Mouse (Mus musculus): Measurements from ENCODE around the gene Ppp1r1b. TPM values are rescaled to one million over a fixed set of nuclear protein-coding genes. Genes with fewer than 3 reads are reported as not detected.
A peak's percentile ranks its signal among the peaks of the same experiment; 100 is the strongest.

Gene Ppp1r1b
- polyA plus RNA-seq, 1 experiment from 2014 or later: 30.4 TPM

DNA sequence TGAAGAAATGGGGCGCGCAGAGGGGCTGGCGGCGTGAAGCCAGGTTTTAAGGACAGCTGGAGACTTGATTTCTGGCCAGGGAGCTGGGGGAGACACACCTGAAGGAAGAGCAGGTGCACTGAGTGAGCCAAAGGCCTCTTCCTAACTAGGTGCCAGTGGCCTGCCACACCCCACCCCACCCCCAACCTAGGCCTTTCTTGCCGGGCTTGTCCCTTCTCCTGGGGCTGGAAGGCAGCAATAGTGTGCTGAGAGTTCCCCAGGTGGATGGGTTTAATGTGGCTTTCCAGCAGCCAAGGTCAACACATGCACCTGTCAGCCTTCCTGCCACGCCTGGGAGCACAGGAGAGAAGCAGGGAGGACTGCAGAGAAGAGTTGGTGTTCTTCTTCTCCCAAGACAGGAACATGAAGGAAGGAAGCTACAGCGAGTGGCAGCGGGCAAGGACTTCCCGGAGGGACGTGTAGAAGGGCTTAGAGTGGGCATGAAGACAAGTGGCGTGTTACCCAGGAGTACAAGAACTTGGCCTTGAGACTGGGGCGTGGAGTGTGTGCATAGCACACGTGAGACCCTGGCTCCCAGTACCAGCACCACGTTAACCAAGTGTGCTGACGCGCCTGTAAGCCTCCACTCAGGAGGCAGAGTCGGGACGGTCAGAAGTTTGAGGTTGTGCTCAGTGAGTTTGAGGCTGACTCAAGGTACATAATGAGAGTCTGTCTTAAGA, 4.2 kb downstream of the Ppp1r1b start:
- Histone ChIP-seq H3K4me3 (no peak overlapping the region), H3K9ac (no peak overlapping the region), H3K27me3 (replicated peaks) (peaks cover 78% of the 10 kb centered on the region), H3K36me3 (no peaks in the 10 kb centered on the region), H3K27ac (ENCODE audit: poor library complexity, severe bottlenecking) (no peak overlapping the region), H3K4me2 (no peak overlapping the region), H3K4me1 (replicated peaks) (peaks cover 42% of the 10 kb centered on the region), H3K9me3 (replicated peaks) (no peaks in the 10 kb centered on the region)
- no peak for ATAC-seq (ENCODE audit: insufficient number of reproducible peaks, low FRiP score)
- 77% methylated on average over 18 of the region's 18 CpGs for WGBS

DNA sequence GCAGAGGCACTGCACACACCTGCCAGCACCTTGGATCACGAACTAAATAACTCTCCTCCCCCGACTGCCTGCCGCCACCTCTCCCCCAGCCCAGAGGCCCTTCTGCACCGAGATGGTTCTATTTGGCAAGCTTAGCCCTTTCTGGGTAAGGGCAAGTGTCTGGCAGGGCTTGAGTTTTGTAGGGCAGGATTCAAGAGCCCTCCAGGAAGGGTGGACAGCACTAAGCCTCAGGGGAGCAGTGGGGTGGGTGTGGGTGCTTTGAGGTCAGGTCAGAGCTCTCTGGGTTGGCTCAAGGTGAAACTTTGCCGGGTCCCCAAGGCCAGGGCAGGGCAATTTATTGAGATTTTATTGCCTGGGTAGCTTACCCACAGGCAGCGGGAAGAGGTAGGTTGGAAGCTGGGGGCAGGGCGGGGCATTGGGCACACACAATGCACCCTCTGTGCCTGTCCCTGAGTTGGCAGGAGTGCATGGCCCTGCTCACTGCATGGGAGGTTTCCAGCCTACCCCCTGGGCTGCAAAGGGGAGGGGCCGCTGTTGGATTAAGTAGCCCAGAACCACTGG, 5.5 kb downstream of the Ppp1r1b start:
- Histone ChIP-seq H3K27ac (ENCODE audit: poor library complexity, severe bottlenecking) (no peak overlapping the region), H3K9ac (no peak overlapping the region), H3K36me3 (no peaks in the 10 kb centered on the region), H3K27me3 (replicated peaks) (peaks cover 65% of the 10 kb centered on the region), H3K4me2 (no peak overlapping the region), H3K4me1 (replicated peaks) (peaks cover 34% of the 10 kb centered on the region), H3K4me3 (no peak overlapping the region), H3K9me3 (replicated peaks) (no peaks in the 10 kb centered on the region)
- WGBS: 42% methylated on average over 8 of the region's 8 CpGs
- ATAC-seq (ENCODE audit: insufficient number of reproducible peaks, low FRiP score): no peak

DNA sequence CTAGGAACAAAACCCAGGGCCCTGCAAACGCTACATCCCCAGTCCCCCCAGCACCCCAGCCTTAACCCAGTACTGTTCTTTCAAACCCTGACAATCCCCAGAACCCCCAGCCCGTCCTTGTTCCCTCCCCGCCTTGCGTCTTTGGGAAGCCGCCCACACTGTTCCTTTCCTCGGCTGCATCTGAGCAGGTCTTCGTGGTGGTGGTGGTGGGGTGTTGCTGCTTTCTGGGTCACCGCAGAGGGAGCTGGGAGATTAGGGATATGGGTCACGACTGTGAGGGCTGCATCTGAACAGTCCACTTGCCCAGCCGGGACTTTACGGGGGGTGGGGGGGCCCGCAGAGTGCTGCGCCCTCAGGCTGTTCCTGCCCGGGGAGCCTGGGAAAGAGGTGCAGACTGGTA, 6.2 kb downstream of the Ppp1r1b start:
- 62% methylated on average over 14 of the region's 14 CpGs for WGBS
- no peaks in the 10 kb centered on the region for H3K9me3 ChIP-seq (replicated peaks)
- H3K9ac ChIP-seq: no peak overlapping the region
- peaks cover 37% of the 10 kb centered on the region for H3K4me1 ChIP-seq (replicated peaks)
- H3K4me3 ChIP-seq: no peak overlapping the region
- peaks cover 57% of the 10 kb centered on the region for H3K27me3 ChIP-seq (replicated peaks)
- H3K4me2 ChIP-seq: no peak overlapping the region
- no peak for ATAC-seq (ENCODE audit: insufficient number of reproducible peaks, low FRiP score)
- H3K36me3 ChIP-seq: no peaks in the 10 kb centered on the region
- no peak overlapping the region for H3K27ac ChIP-seq (ENCODE audit: poor library complexity, severe bottlenecking)

DNA sequence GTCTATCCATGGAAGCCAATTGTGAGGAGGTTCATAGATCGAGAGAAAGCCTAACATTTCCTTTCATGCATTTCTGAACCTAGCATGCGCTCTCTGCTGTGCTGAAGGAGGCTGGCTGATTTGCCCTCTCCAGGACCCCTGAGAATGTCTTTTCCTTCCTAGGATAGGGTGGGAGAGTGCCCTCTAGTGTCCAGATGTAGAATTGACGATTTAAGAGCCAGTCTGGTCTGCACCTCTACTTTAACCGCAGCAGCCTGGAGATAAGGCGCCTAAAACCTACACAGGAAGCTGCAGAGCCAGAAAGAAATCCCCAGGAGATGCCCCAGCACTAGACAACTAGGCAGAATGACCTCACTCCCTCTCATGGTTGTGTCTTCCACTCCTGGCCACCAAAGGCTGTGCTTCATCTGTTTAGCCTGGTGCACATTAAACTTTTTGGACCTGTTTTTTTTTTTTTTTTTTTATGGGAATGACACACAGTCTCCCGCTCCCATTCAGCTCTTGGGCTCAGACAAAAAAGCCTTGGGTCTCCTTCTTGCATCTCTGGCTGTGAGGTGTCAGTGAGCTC, 7.6 kb downstream of the Ppp1r1b start:
- Histone ChIP-seq H3K9me3 (replicated peaks) (no peaks in the 10 kb centered on the region), H3K4me3 (no peak overlapping the region), H3K27ac (ENCODE audit: poor library complexity, severe bottlenecking) (0 out of 2 replicates have a peak overlapping the region, but pooled peaks have one; percentile 1), H3K9ac (no peak overlapping the region), H3K4me2 (no peak overlapping the region), H3K4me1 (replicated peaks) (peaks cover 48% of the 10 kb centered on the region), H3K27me3 (replicated peaks) (peaks cover 44% of the 10 kb centered on the region), H3K36me3 (no peaks in the 10 kb centered on the region)
- WGBS: 6% methylated on average over 6 of the region's 6 CpGs
- ATAC-seq (ENCODE audit: insufficient number of reproducible peaks, low FRiP score): no peak

DNA sequence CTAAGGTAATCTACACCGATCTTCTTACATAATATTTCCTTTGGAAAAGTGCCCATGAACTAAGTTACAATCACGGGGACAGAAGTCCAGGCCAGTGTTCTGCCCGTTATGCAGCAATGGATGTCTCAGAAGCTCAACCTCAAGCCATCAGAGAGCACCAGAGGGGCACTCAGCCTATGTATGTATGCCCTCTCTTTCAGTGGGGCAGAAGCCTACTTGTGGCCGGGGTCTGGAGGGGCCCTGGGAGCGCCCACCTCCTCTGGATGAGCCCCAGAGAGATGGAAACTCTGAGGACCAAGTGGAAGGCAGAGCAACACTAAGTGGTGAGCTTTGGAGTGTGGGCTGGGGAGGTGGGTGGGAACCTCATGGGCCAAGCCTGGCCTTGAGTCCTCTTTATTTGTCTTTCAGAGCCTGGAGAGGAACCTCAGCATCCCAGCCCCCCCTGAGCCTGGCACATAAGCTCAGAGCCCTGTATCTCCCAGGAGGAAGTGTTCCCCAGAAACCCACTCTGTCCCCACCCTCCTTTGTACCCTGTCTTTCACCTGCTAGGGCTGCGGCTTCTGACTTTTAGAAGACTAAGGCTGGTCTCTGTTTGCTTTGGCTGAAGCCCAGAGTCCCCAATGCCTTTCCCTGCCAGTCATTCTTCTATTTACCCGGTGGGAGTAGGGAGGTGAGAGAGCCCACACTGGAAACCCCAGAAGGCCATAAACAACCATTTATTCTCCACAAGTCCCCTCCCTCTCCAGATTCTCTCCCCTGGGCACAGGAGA, 8.6 kb downstream of the Ppp1r1b start:
- Histone ChIP-seq H3K36me3 (no peaks in the 10 kb centered on the region), H3K9ac (peak overlapping the region; percentile 83; the same call in 1 of the 2 replicates), H3K27ac (ENCODE audit: poor library complexity, severe bottlenecking) (peak overlapping the region; percentile 94; the same call in 1 of the 2 replicates), H3K27me3 (replicated peaks) (peaks cover 34% of the 10 kb centered on the region), H3K4me2 (peak overlapping the region; percentile 85), H3K4me3 (0 out of 2 replicates have a peak overlapping the region, but pooled peaks have one; percentile 86), H3K9me3 (replicated peaks) (no peaks in the 10 kb centered on the region), H3K4me1 (replicated peaks) (peaks cover 56% of the 10 kb centered on the region)
- no peak for ATAC-seq (ENCODE audit: insufficient number of reproducible peaks, low FRiP score)
- WGBS: 67% methylated on average over 7 of the region's 7 CpGs

DNA sequence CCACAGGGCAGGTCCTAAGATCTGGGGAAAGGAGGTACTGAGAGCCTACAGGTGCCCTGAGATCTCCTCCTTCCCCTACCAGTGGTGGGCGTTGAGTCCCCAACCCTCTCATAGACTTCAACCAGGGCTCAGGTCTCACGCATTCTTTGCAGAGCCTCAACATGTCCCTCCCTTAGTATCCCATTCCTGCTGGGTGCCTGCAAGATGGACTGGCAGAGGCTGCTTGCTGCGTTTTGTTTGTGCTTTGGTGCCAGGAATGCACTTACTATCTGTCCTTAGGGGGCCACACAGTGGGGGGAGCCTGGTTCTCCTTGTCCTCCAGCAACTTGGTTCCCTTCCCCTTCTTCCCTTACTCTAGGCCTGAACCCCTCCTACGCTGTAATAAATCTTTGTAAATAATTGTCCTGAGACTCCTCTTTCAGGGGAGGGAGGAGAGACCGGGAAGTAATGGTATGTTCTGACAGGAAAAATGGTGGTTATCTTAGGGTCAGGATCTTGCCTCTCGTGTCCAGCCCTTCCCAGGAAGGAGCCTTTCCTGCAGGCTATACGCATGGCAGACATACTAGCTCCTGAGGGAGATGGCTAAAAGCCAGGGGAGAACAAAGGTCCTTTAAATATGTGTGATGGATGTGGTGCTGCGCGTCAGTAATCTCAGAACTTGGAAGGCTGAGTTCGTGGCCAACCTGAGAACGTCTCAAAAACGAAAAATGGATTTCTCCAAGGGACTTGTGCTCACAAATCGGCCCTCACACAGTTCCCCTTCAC, 9.4 kb downstream of the Ppp1r1b start:
- peak overlapping the region; percentile 83 for H3K9ac ChIP-seq
- 12% methylated on average over 13 of the region's 13 CpGs for WGBS
- peaks cover 60% of the 10 kb centered on the region for H3K4me1 ChIP-seq (replicated peaks)
- peak overlapping the region; percentile 94 for H3K27ac ChIP-seq (ENCODE audit: poor library complexity, severe bottlenecking)
- peak overlapping the region; percentile 85 for H3K4me2 ChIP-seq
- ATAC-seq (ENCODE audit: insufficient number of reproducible peaks, low FRiP score): 0 out of 2 replicates have a peak, but pooled peaks have one; percentile 7
- H3K36me3 ChIP-seq: no peaks in the 10 kb centered on the region; the same call in 1 of the 2 replicates
- peaks cover 26% of the 10 kb centered on the region for H3K27me3 ChIP-seq (replicated peaks)
- H3K9me3 ChIP-seq (replicated peaks): no peaks in the 10 kb centered on the region
- H3K4me3 ChIP-seq: peak overlapping the region; percentile 86

DNA sequence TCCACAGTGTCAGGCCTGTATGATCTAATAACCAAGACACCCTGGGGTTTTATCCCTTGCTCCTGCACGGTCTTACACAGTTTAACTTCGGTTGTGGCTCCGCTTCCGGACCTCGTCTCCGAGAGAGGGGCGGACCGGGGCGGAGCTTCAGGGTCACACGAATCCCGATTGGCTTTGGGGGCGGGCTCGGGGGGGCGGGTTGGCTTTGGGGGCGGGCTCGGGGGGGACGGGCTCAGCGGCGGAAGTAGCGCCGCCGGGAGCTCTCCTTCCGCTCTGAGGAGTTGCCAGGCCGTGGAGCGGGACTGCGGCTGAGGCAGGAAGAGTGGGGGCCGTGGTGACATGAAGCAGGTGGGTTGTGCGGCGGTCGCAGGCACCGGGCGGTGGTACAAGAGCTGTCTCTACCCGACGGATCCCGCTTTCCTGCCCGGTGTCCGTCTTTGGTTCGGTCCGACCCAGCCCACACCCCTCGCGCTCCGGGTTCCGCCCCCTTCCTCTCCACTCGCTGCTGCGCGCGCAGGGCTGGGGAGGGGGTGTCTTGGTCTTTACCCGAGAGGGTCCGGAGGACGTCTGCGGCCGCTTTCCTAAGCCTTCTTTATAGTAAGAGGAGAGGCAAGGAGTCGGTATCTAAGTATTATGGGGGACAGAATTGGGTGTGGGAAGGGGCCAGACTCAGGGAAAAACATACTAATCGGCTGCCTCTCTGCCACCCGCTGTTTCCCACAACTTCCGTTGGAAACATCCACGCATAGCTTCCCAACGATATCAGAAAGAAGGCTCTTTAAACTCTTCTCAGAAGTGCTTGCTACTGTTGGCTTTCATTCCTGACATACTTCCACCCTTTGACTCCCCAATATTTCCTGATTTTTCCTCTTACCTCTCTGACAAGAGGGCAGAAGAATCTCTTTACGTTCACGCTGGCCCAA, 10.2 kb downstream of the Ppp1r1b start, which contains the start of gene Stard3:
Gene Stard3 (plus strand): TSS at position 208 of the 923 bp plus-strand sequence.
- H3K4me2 ChIP-seq: peak within 1 kb of the TSS; percentile 85
- under 1% methylated on average over 60 of the region's 60 CpGs for WGBS
- H3K9me3 ChIP-seq (replicated peaks): no peaks in the 10 kb centered on the region
- H3K27me3 ChIP-seq (replicated peaks): peaks cover 18% of the 10 kb centered on the region
- peak within 1 kb of the TSS; percentile 83 for H3K9ac ChIP-seq
- peak; percentile 88 for ATAC-seq (ENCODE audit: insufficient number of reproducible peaks, low FRiP score)
- H3K36me3 ChIP-seq: no peaks in the 10 kb centered on the region; the same call in 1 of the 2 replicates
- H3K27ac ChIP-seq (ENCODE audit: poor library complexity, severe bottlenecking): peak within 1 kb of the TSS; percentile 94
- H3K4me1 ChIP-seq (replicated peaks): peaks cover 66% of the 10 kb centered on the region
- H3K4me3 ChIP-seq: peak within 1 kb of the TSS; percentile 86

DNA sequence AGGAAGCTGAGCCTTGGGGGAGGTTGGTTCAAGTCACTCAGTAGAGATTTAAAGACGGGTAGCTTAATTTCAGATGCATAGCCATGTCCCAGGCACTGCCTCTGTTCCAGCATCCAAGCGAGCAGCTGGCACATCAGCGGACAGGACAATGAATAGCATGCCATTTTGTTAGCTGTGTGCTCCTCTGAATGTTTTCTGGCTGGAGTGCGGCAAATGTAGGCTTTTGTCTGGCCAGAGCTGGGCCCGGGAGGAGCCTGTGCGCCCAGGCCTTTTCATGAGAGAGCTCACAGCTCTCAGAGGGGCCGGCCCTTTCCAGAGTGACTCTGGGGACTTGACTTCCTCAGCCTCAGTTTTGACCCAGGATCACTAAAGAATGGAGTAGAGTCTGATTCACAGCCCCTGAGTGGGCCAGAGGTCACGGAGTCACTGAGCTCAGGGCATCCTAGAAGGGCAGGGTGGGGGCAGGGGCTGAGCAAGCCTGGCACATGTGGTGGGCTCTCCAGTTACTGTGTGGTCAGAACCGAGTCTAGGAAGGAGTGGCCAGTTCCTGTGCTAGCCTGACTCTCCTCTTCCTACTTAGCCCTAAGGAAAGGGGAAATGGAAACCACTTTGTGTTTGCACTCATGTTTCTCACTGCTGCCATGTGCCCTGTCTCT, 12.8 kb downstream of the Ppp1r1b start:
- Histone ChIP-seq H3K4me1 (replicated peaks) (peaks cover 68% of the 10 kb centered on the region), H3K27ac (ENCODE audit: poor library complexity, severe bottlenecking) (no peak overlapping the region), H3K4me3 (no peak overlapping the region), H3K27me3 (replicated peaks) (no peaks in the 10 kb centered on the region), H3K9me3 (replicated peaks) (no peaks in the 10 kb centered on the region), H3K4me2 (no peak overlapping the region), H3K36me3 (no peaks in the 10 kb centered on the region; the same call in 1 of the 2 replicates), H3K9ac (peak overlapping the region; percentile 29)
- no peak for ATAC-seq (ENCODE audit: insufficient number of reproducible peaks, low FRiP score)
- 72% methylated on average over 9 of the region's 9 CpGs for WGBS

DNA sequence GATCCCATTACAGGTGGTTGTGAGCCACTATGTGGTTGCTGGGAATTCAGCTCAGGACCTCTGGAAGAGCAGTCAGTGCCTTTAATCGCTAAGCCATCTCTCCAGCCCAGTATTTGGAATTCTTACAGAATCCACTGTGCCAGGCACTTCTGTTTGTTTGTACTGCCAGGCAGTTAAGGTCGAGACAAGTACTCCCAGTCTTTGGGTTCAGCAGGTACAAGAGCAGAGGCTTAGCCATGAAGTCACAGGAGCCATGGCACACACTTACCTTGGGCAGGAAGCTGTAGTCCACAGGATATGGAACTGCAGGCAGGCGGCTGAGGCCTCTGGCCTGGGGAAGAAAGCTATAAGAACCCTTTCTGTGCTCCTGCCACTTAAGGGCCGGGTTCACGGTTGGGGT, 15.6 kb downstream of the Ppp1r1b start:
- no peak overlapping the region for H3K4me2 ChIP-seq
- WGBS: 79% methylated on average over 5 of the region's 5 CpGs
- H3K36me3 ChIP-seq: no peaks in the 10 kb centered on the region; the same call in 1 of the 2 replicates
- H3K4me3 ChIP-seq: no peak overlapping the region
- no peak for ATAC-seq (ENCODE audit: insufficient number of reproducible peaks, low FRiP score)
- H3K9me3 ChIP-seq (replicated peaks): no peaks in the 10 kb centered on the region
- peaks cover 74% of the 10 kb centered on the region for H3K4me1 ChIP-seq (replicated peaks)
- no peak overlapping the region for H3K27ac ChIP-seq (ENCODE audit: poor library complexity, severe bottlenecking)
- no peaks in the 10 kb centered on the region for H3K27me3 ChIP-seq (replicated peaks)
- no peak overlapping the region for H3K9ac ChIP-seq
